Mouse (Mus musculus) midbrain, postnatal 0 days (tissue): ENCODE data around the gene Armc10. TPM values are rescaled to one million over a fixed set of nuclear protein-coding genes. Genes with fewer than 3 reads are reported as not detected.
"Not testable (repeated sequence)": the region's sequence is repeated elsewhere in the genome, so short reads cannot be mapped to it uniquely, and the experiment has no call there.

Experiments used
- ATAC-seq: fragments of 200-750 bp; cut with Nextera tagmentation; 2 replicates; pipeline ENCODE4 v1.8.0; 2017; ENCODE audit warnings: moderate number of reproducible peaks, mild to moderate bottlenecking, moderate TSS enrichment, moderate library complexity; ENCODE audit not compliant: low FRiP score
- DNase-seq: peaks from one replicate; pipeline ENCODE4 v3.0.0-alpha.2; 2015; ENCODE audit warnings: low spot score
- H3K27ac ChIP-seq: fragments of 300-500 bp; sonication (generic); 2 replicates; pipeline ENCODE4 v1.5.1; 2014; ENCODE audit warnings: low read depth, mild to moderate bottlenecking, low read length, mixed read lengths
- H3K27me3 ChIP-seq: fragments of 300-500 bp; sonication (generic); 2 replicates; pipeline ENCODE4 v1.6.1; 2014; ENCODE audit warnings: low read length, control low read depth, mixed read lengths; ENCODE audit not compliant: insufficient read depth
- H3K36me3 ChIP-seq: fragments of 300-500 bp; sonication (generic); 2 replicates; pipeline ENCODE4 v1.6.1; 2014; ENCODE audit warnings: low read length, control low read depth, mixed read lengths; ENCODE audit not compliant: insufficient read depth
- H3K4me1 ChIP-seq: fragments of 300-500 bp; sonication (generic); 2 replicates; pipeline ENCODE4 v1.6.1; 2014; ENCODE audit warnings: mild to moderate bottlenecking, control low read depth, antibody characterized with exemption, low read length, mixed read lengths; ENCODE audit not compliant: insufficient read depth
- H3K4me2 ChIP-seq: fragments of 300-500 bp; sonication (generic); 2 replicates; pipeline ENCODE4 v1.6.1; 2014; ENCODE audit warnings: low read depth, mild to moderate bottlenecking, low read length, mixed read lengths; ENCODE audit not compliant: poor library complexity, severe bottlenecking
- H3K4me3 ChIP-seq: fragments of 300-500 bp; sonication (generic); 2 replicates; pipeline ENCODE4 v1.5.1; 2014; ENCODE audit warnings: low read depth, mild to moderate bottlenecking, low read length, moderate library complexity
- H3K9ac ChIP-seq: fragments of 300-500 bp; sonication (generic); replicated peaks from 2 replicates; pipeline ENCODE4 v1.6.1; 2014; ENCODE audit warnings: mild to moderate bottlenecking, low read length, moderate library complexity, mixed read lengths; ENCODE audit not compliant: poor library complexity, severe bottlenecking
- H3K9me3 ChIP-seq: fragments of 300-500 bp; sonication (generic); 2 replicates; pipeline ENCODE4 v1.6.1; 2016; ENCODE audit warnings: low read length, control low read depth
- CTCF ChIP-seq: IDR thresholded peaks from 2 replicates; pipeline ENCODE4 v1.5.1; 2016; ENCODE audit warnings: antibody characterized with exemption, mild to moderate bottlenecking
- WGBS: fragments of 180-500 bp; shearing (Covaris S2); extraction: QIAGEN DNeasy Blood & Tissue Kit; methylation state at CpG from one replicate; pipeline ENCODE4 v1.1.7; 2014; 5-methylcytosine and 5-hydroxymethylcytosine counted together
- polyA plus RNA-seq: library from polyadenylated mRNA; unstranded; fragments of >200 nt; fragmentation: Nextera tagmentation; extraction: Ambion mirVana; gene quantifications from 2 replicates; pipeline ENCODE4 v1.2.1, GENCODE M21; 2015
- total RNA-seq: library from RNA; depleted of rRNA; stranded (reverse); fragments of >200 nt; gene quantifications from 2 replicates; pipeline ENCODE4 v1.2.3, GENCODE M21; 2014; rRNA removed

Armc10 gene
- total and polyA plus RNA-seq, 2 experiments from 2014 or later, result 39.1 to 86.4 TPM

DNA sequence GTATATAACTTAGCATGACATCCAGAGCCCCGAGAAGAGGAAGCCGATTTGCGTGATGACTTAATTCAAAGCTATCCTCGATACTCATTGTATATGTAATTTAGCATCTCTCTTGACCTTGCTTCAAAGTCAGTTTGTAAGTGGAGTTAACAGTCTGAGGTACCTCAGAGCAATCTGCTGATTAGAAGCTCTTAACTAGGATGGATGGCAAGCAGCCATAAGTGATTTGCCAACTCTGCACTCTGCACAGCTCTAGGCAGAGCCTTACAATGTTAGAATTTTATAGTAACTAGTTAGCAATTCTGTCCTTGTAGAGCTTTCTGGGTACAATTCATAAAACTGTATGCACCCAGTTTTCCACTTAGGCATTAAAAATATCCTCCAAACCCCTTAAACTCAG lies 60.9 kb downstream of the Armc10 start:
- no peak overlapping the region for H3K4me3 ChIP-seq
- no peak overlapping the region for H3K9ac ChIP-seq
- no peak overlapping the region for H3K4me2 ChIP-seq
- no peak for TF ChIP-seq CTCF
- DNase-seq (no peak), ATAC-seq (no peak)
- H3K27ac ChIP-seq, result no peak overlapping the region
- H3K36me3 ChIP-seq, result no peaks in the 10 kb centered on the region
- no peaks in the 10 kb centered on the region for H3K27me3 ChIP-seq
- H3K4me1 ChIP-seq, result no peaks in the 10 kb centered on the region
- WGBS, result 89% methylated on average over 4 of the region's 4 CpGs
- H3K9me3 ChIP-seq, result no peaks in the 10 kb centered on the region

DNA sequence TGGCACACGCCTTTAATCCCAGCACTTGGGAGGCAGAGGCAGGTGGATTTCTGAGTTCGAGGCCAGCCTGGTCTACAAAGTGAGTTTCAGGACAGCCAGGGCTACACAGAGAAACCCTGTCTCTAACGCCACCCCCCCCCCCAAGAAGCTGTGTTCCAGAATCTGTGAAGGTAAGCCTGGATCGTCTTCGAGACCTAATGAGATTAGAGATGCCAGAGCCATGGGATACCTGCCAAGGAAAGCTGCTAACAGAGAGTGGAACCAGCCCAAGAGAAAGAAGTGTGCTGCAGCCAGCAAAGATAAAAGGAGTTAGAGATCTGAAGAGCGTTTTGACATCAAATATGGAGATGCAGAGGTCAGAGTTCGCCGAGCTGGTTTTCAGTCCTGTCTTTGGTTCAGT lies 62.4 kb downstream of the Armc10 start:
- H3K4me1 ChIP-seq, H3K9me3 ChIP-seq, DNase-seq, H3K4me2 ChIP-seq, H3K27ac ChIP-seq, H3K9ac ChIP-seq, H3K36me3 ChIP-seq, ATAC-seq, H3K4me3 ChIP-seq, H3K27me3 ChIP-seq: not testable (repeated sequence)
- WGBS, result 82% methylated on average over 8 of the region's 8 CpGs

Other genes starting within 250 kb of the Armc10 start
- gene Ccdc146, start 221.1 kb upstream of the Armc10 start, total RNA-seq, result 0.14 and 0.27 TPM in 2 replicates
- 0.43 and 0.74 TPM in 2 replicates for gene Ccdc146, start 221.1 kb upstream of the Armc10 start, polyA plus RNA-seq
- gene Fam185a, start 220.9 kb upstream of the Armc10 start, total RNA-seq, result 13.2 and 13.5 TPM in 2 replicates
- 10.1 and 10.8 TPM in 2 replicates for gene Fam185a, start 220.9 kb upstream of the Armc10 start, polyA plus RNA-seq
- gene Lrrc17, start 102.3 kb upstream of the Armc10 start, total RNA-seq, result 3.7 and 4.5 TPM in 2 replicates
- gene Lrrc17, start 102.3 kb upstream of the Armc10 start, polyA plus RNA-seq, result 3.3 and 3.9 TPM in 2 replicates
- gene Fbxl13, start 179 bp upstream of the Armc10 start, total RNA-seq, result 0.60 TPM in 1 of 2 replicates, not detected in the other
- 0.22 and 0.25 TPM in 2 replicates for gene Fbxl13, start 179 bp upstream of the Armc10 start, polyA plus RNA-seq
- 4.1 and 6.0 TPM in 2 replicates for gene Napepld, start 55.6 kb downstream of the Armc10 start, total RNA-seq
- 1.4 and 1.6 TPM in 2 replicates for gene Napepld, start 55.6 kb downstream of the Armc10 start, polyA plus RNA-seq
- gene Pmpcb, start 91.3 kb downstream of the Armc10 start, total RNA-seq, result 64.7 and 86.4 TPM in 2 replicates
- gene Pmpcb, start 91.3 kb downstream of the Armc10 start, polyA plus RNA-seq, result 64.0 and 68.6 TPM in 2 replicates
- 21.3 and 29.0 TPM in 2 replicates for gene Dnajc2, start 139.4 kb downstream of the Armc10 start, total RNA-seq
- 68.0 and 71.8 TPM in 2 replicates for gene Dnajc2, start 139.4 kb downstream of the Armc10 start, polyA plus RNA-seq
- 35.8 and 46.4 TPM in 2 replicates for gene Psmc2, start 139.5 kb downstream of the Armc10 start, total RNA-seq
- 188 and 191 TPM in 2 replicates for gene Psmc2, start 139.5 kb downstream of the Armc10 start, polyA plus RNA-seq
- gene Slc26a5, start 219.8 kb downstream of the Armc10 start, total RNA-seq, result 0.60 and 0.90 TPM in 2 replicates
- gene Slc26a5, start 219.8 kb downstream of the Armc10 start, polyA plus RNA-seq, result 0.33 and 0.42 TPM in 2 replicates